Mouse (Mus musculus) frontal cortex, adult (tissue): ENCODE measurements around the gene Olfr1279.
A peak's percentile ranks its signal among the peaks of the same experiment; 100 is the strongest.

ENCODE experiments used
- ATAC-seq: cut with Nextera tagmentation; 2 replicates; pipeline ENCODE4 v1.9.2; 2017; ENCODE audit warnings: mild to moderate bottlenecking, moderate library complexity, mixed read lengths; ENCODE audit not compliant: low TSS enrichment

The Olfr1279 gene

GRCm38 (mm10) chr2:111300374-111300773, at the start of gene Olfr1279:
Gene Olfr1279 (plus strand): TSS chr2:111300635.
- peak; percentile 97 for ATAC-seq

DNA sequence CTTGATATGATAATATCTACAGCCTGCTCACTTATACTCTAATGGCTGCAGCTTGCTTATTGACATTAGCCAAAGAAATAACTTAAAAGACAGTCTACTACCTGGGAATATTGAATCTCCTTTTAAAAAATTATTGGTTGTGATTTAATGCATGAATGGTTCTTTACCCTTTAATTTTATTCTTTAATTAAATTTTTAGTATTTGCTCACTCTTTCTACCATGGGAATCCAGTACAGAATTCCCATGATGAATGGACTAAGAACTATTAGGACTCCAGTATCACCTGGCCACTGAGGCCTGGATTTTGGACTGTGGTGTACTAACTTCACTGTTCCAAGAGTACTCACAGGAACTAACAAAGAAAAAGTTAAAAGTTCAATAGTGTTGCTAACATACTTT, 46.2 kb upstream of the Olfr1279 start, which contains the start of gene Olfr1276:
Olfr1276 (plus strand) TSS at position 301 of the 400 bp plus-strand sequence.
- no peak for ATAC-seq

DNA sequence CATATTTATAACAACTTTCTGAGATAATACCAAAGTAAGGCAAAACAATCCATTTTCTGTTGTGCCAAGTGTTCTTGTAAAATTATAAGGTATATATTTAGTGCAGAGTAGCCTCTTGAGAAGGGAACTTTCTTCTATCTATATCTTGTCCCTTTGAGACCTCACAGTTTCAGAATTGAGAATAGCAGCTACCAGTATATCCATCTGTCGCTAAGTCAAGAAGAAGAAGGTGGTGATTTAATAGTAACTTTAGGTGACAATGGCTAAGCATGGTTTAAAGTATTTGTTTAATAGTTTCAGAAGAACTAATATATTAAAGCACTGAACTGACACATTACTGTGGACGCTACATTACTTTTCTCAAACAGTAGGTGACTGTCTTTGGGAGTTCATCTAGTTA, 26.4 kb upstream of the Olfr1279 start, which contains the start of gene Olfr1277:
Olfr1277 (minus strand) TSS at position 101 of the 400 bp plus-strand sequence.
- peak; percentile 59; the same call in 1 of the 2 replicates for ATAC-seq

- ATAC-seq = no peak
Observed at GRCm38 (mm10) chr2:111289836-111290235, 10.6 kb upstream of the Olfr1279 start, which contains the start of gene Olfr1278. Gene Olfr1278 (plus strand): TSS chr2:111290136.

DNA sequence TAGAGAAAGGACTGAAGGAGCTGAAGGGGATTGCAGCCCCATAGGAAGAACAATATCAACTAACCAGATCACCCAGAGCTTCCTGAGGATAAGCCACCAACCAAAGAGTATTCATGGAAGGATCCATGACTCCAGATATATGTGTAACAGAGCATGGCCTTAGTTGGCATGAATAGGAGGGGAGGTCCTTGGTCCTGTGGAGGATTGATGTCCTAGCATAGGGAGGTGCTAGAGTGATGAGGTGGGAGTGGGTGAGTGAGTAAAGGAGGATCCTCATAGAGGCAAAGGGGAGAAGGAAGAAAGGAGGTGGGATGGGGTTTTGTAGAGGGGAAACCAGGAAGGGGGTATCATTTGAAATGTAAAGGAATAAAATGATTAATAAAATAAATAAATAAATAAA, 1.9 kb upstream of the Olfr1279 start:
- ATAC-seq = no peak

GRCm38 (mm10) chr2:111313717-111314116, 13.3 kb downstream of the Olfr1279 start, which contains the start of gene Olfr1280:
Gene Olfr1280 (plus strand): TSS chr2:111314017.
- no peak for ATAC-seq

- no peak for ATAC-seq
Observed at GRCm38 (mm10) chr2:111326220-111326619, 25.8 kb downstream of the Olfr1279 start, which contains the start of gene Olfr1281. Gene Olfr1281 (plus strand): TSS chr2:111326520.

DNA sequence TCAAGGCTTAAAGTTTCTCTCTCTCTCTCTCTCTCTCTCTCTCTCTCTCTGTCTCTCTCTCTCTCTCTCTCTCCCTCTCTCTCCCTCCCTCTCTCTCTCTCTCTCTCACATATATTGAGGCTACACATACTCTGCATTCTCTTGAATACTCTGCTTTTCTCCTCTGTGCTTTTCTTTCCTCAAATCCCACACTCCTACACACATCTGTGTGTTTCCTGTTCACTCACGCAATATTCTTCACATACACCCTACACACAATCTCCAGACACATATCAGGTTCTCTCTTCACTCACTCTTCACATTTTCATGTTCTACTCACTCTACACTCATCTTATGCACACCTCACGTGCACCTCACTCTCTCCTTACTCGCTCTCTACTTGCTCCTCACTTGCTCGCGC, 33.3 kb downstream of the Olfr1279 start:
- ATAC-seq = peak; percentile 91

- no peak for ATAC-seq
Observed at GRCm38 (mm10) chr2:111335976-111336375, 35.5 kb downstream of the Olfr1279 start, which contains the start of gene Olfr1282. Gene Olfr1282 (minus strand): TSS chr2:111336076.
